Mouse (Mus musculus) right cerebral cortex, postnatal 4 days (tissue): Measurements from ENCODE around the gene Slc5a2.

Source experiments
- DNase-seq: peaks from one replicate; pipeline ENCODE4 v3.0.0-alpha.2; 2022

Gene Slc5a2

DNA sequence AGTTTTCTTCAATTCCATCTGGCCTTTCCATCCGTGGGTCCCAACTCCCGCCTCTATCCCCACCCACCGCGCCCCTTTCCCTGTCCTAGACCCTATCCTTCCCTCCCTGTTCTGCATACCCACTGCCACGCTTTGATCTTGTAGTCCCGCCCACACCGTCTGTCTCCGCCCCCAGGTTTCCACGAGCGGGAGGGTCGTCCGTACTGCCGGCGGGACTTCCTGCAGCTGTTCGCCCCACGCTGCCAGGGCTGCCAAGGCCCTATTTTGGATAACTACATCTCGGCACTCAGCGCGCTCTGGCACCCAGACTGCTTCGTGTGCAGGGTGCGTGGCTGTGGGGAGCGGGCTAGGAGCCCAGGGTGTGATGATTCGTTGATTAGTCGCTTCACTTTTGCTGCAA lies 12.8 kb upstream of the Slc5a2 start:
- DNase-seq: peak; percentile 56

- no peak for DNase-seq
These were observed 10.5 kb upstream of the Slc5a2 start for GRCm38 (mm10) chr7:128254978-128255377.

DNA sequence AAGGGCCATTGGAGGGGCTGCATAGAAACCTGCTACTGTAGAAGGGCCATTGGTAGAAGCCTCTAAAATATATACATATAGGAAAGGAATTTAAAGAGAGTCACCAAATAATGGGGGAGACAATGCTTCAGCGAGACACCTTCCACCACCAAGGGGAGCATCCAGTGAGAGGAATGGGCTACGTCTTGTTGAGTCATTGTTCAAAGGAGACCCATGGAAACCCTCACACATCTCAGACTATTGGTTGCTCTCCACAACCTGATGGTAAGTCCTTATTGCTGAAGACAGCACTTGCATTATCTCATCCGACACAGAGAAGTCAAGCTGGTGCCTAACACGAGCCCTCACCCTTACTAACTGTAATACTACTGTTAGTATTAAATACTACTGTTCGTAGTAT lies 9.7 kb upstream of the Slc5a2 start:
- DNase-seq: no peak

DNA sequence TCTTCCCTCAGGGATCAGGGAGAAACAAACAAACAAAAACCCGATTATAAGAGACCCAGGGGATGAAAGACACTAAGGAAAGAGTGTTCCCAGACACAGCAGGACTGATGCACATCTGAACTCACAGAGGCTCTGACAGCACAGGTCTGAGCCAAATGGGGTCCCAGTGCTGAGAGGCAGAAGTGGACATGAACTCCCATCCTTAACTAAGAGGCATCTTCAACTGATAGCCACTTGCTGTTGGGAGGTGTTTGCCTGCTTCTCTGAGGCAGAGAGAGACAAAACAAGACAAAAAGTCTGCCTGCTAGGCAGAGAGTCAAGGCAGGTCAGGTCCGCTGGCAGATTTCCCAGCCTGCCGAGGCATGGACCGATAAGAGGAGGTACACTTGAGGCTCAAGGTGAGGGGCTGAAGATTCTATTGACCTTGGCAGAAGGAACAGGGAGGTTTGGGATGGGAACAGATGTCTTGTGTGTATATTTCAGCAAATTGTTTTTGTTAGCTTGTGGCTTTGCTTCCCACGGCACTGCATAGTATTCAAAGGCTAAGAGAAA lies 8.6 kb upstream of the Slc5a2 start:
- no peak for DNase-seq

DNA sequence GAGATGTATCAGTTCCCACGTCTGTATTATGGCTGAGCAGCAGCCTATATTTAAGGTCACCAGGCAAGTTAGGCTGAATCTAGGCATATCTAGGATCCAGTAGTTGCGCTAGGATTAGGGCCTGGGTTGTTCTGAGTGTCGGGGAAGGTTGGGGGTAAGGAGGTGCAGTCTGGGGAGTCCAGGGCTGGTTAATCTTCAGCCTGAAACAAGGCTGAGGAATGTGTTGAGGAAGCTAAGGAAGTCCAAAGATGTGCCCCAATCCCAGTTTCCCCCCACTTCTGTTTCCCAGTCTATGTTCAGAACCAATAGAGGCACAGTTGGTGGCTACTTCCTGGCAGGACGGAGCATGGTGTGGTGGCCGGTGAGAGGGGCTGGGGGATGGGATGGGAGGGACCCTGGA lies 599 bp downstream of the Slc5a2 start:
- no peak for DNase-seq

- no peak for DNase-seq
These were observed 1.9 kb downstream of the Slc5a2 start for GRCm38 (mm10) chr7:128267391-128267790.

DNA sequence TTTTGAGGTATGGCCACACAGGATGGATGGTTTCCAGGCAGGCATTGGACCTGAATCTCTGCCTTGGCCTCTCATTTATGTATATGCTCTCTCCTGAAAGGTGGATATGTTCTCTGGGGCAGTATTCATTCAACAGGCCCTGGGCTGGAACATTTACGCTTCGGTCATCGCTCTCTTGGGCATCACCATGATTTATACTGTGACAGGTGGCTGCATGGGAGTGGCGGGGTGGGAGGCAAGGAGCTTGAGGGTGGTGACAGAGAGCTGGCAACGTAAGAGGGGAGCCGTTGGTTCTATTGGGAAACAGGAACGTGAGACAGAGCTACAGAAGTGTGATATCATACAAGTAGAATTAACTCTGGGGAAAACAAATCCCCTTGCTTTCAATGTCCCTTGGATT lies 2.4 kb downstream of the Slc5a2 start:
- no peak for DNase-seq

GRCm38 (mm10) chr7:128270431-128270850 lies 5.0 kb downstream of the Slc5a2 start:
- DNase-seq: no peak

- no peak for DNase-seq
These were observed 6.0 kb downstream of the Slc5a2 start for GRCm38 (mm10) chr7:128271496-128271895.

- DNase-seq: no peak
These were observed 10.6 kb downstream of the Slc5a2 start for GRCm38 (mm10) chr7:128276051-128276450.

DNA sequence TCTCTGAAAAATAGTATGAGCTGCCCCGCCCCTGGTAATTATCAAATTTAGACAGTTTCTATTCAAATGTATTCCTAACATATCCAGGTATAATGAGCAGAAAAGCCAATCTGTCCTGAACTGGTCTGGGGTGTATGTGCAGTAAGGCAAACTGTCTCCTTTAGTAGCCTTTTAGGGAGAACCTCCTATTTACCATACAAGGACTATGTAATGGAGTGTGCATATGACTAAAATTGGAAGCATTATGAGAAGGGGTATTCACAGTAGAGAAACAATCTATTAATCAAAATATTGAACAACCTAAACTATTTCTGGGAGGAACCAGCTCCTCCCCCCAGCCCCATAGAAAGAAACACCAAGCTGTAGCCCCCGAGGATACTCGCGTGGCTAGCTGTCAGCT lies 14.3 kb downstream of the Slc5a2 start:
- no peak for DNase-seq

GRCm38 (mm10) chr7:128281765-128282164 lies 16.3 kb downstream of the Slc5a2 start:
- DNase-seq: no peak

DNA sequence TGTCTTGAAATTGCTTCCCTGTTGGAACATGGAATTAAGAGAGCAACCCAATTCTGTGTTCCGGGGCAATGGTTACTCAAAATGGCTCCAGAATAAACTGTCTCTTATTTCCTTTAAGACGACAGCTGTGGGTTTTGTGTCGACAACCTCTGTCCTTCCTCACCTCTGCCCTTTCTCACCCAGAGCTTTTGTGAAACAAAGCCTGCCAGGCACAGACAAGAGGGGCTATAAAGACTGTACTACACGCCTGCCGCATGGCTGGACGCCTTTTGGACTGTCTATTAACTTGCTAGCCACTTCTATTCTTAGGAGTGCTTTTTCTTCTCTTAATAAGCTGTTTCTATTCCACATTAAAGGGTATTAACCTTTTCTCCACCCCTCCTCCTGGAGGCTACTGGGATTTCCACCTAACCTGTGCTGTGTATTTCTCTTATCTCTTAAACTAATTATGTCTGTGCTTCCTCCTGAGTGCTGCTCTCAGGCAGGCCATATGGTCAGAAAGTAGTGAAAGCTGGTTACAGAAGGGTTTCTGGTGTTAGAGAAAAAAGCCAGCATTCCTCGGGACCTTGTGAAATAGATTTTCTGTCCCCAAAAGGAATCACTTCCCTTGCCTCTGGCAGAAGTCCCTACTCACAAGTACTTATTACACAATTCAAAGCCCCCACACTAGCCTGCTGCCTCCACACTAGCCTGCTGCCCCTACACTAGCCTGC lies 17.2 kb downstream of the Slc5a2 start:
- no peak for DNase-seq

DNA sequence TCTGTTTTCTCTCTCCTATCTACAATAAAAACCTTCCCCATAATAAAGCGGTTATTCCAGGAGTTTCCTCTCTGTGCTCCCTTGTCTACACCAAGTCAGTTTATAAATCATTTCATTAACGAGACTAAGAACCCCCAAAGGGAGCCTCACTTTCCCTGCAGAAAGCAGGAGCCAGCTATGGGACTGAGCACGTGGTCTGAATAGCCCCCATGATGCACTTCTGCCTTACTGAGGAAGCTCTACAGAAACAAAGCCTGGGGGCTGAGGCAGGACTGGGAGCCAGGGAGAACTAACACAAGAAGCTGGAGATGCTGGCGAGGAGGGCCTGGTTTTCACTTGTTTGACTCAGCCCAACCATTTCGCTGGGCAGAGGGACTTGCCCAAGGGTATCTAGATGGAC lies 18.6 kb downstream of the Slc5a2 start:
- no peak for DNase-seq

- DNase-seq: no peak
These were observed 19.6 kb downstream of the Slc5a2 start for GRCm38 (mm10) chr7:128285060-128285459.

- DNase-seq: no peak
These were observed 23.6 kb downstream of the Slc5a2 start for GRCm38 (mm10) chr7:128288923-128289544.

- no peak for DNase-seq
These were observed 29.3 kb downstream of the Slc5a2 start for GRCm38 (mm10) chr7:128294785-128295184.

- no peak for DNase-seq
These were observed 31.1 kb downstream of the Slc5a2 start for GRCm38 (mm10) chr7:128296514-128296913.

- peak; percentile 7 for DNase-seq
These were observed 31.8 kb downstream of the Slc5a2 start for GRCm38 (mm10) chr7:128297291-128297616.

DNA sequence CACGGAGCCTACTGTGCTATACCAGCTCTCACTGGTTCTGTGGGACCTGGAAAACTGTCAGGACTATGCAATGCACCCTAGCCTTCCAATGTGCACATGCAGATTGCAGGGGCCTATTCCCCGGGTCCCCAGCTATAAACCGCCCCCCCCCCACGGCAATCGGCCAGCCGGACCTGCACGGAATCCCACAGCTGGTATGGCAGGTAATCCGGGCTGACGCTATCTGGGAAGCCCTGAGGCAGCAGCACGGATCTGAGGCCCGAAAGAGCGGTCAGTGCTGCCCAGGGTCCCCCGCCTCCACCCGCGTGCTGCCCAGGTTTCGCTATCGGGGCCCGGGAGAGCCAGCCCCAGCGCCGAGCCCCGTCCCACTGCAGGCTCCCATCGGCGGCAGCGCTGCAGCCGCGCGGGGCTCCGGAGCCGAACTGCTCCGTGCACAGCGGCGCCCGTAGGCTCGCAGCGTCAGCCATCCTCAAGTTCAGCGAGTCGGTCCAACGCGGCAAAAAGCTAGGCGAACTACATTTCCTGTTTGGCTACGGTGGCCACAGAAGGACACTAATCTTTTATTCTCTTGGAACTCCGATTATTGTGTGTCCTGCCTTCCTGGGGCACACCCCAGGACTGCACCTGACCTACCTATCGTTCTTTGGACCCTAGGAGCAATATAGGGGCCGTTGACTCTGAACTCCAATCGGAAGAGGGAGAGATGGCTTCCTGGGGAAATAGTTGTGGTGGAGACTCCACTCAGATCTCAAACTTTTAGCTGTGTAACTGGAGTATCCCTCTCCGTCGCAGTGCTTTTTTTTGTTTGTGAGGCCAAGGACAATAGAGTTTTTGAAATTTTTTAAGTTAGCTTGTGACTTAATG lies 32.4 kb downstream of the Slc5a2 start, which contains the start of gene BC017158:
Gene BC017158 (minus strand): TSS at position 554 of the 864 bp plus-strand sequence.
- DNase-seq: peak; percentile 47

GRCm38 (mm10) chr7:128298481-128299342 lies 33.3 kb downstream of the Slc5a2 start:
- DNase-seq: no peak

DNA sequence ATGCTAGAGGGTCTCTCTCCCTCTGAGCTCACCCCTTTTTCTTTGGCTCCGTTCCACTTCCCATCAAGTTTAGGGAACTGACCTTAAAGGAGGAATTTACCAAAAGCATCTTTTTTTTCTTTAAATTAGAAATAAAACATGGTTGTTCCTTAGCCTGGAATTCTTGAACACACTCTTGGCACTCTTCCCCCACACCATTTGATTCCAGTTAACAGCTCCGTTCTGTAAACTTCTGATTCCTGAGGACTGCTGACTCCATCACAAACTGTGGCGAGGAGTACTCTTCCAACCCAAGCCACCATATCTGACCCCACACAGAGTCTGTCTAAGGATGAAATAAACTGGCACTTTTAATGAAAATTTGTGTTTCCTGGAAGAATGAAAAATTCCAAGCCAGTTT lies 35.5 kb downstream of the Slc5a2 start:
- DNase-seq: no peak

DNA sequence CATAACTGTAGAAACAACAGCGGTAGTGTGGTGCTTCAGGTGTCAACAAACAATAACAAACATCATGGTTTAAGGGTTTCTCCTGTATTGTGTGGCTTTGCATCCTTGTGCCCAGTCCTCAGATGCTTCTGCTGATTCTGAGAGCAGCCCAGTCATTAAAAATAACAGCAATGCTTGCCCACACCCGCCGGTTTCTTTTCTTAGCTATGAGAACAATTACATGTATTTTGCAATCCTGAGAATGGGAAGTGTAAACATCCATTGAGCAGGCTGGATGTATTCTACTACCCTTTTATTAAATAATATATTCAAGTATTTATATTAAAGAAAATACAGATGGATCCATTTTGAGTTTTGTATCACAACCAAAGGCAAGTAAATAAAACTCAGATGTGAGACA lies 36.7 kb downstream of the Slc5a2 start:
- no peak for DNase-seq
